Mouse (Mus musculus) ES-E14 (cell line): ENCODE measurements around the gene Rex1bd. TPM values are rescaled to one million over a fixed set of nuclear protein-coding genes. Genes with fewer than 3 reads are reported as not detected.

Experiments
- DNase-seq: peaks from one replicate; pipeline ENCODE4 v3.0.0-alpha.2; 2013; ENCODE audit warnings: low read depth, low spot score
- H3K27ac ChIP-seq: 2 replicates; pipeline ENCODE4 v1.5.1; 2012; ENCODE audit warnings: low read depth, mild to moderate bottlenecking, low read length, moderate library complexity, mixed read lengths; ENCODE audit not compliant: poor library complexity, insufficient read depth, severe bottlenecking
- H3K36me3 ChIP-seq: 2 replicates; pipeline ENCODE4 v1.6.1; 2012; ENCODE audit warnings: mild to moderate bottlenecking, low read length, moderate library complexity, mixed read lengths; ENCODE audit not compliant: control insufficient read depth, poor library complexity, insufficient read depth, severe bottlenecking
- H3K4me1 ChIP-seq, 2 experiments: fragments of 150-350 bp in 1 of 2; sonication (generic) in 1 of 2; 2 replicates each; pipeline ENCODE4 v1.6.1; 2012; ENCODE audit warnings: low read length in 2 of 2, mild to moderate bottlenecking in 1 of 2, mixed read lengths in 1 of 2; ENCODE audit not compliant: control insufficient read depth in 2 of 2, insufficient read depth in 2 of 2, poor library complexity in 1 of 2
- H3K4me3 ChIP-seq, 2 experiments: fragments of 150-350 bp in 1 of 2; sonication (generic) in 1 of 2; 2 replicates each; pipeline ENCODE4 v1.5.1; 2012; ENCODE audit warnings: low read length in 2 of 2, low read depth in 1 of 2, mild to moderate bottlenecking in 1 of 2, mixed read lengths in 1 of 2; ENCODE audit not compliant: insufficient read depth in 1 of 2, poor library complexity in 1 of 2, severe bottlenecking in 1 of 2
- H3K9ac ChIP-seq: 2 replicates; pipeline ENCODE4 v1.6.1; 2012; ENCODE audit warnings: low read depth, mild to moderate bottlenecking, low read length, mixed read lengths; ENCODE audit not compliant: poor library complexity, insufficient read depth, severe bottlenecking
- H3K9me3 ChIP-seq: fragments of 150-350 bp; sonication (generic); 2 replicates; pipeline ENCODE4 v1.6.1; 2012; ENCODE audit warnings: low read depth, mild to moderate bottlenecking, low read length; ENCODE audit not compliant: control insufficient read depth, insufficient read depth
- CHD2 ChIP-seq: IDR thresholded peaks from 2 replicates; pipeline ENCODE4 v1.6.1; 2014; ENCODE audit warnings: mild to moderate bottlenecking, low read depth, low read length, inconsistent platforms
- HCFC1 ChIP-seq: IDR thresholded peaks from 2 replicates; pipeline ENCODE4 v1.6.1; 2012; ENCODE audit warnings: low read length, inconsistent platforms, borderline replicate concordance; ENCODE audit not compliant: insufficient read depth
- MAFK ChIP-seq: IDR thresholded peaks from 2 replicates; pipeline ENCODE4 v1.6.1; 2014; ENCODE audit warnings: mild to moderate bottlenecking, low read depth, low read length, inconsistent platforms; ENCODE audit not compliant: insufficient read depth
- ZC3H11A ChIP-seq: IDR thresholded peaks from 2 replicates; pipeline ENCODE4 v1.6.1; 2012; ENCODE audit warnings: low read depth, mild to moderate bottlenecking, inconsistent platforms, low read length, borderline replicate concordance
- ZNF384 ChIP-seq: IDR thresholded peaks from 2 replicates; pipeline ENCODE4 v1.6.1; 2012; ENCODE audit warnings: low read depth, low read length, inconsistent platforms
- in situ Hi-C, 2 experiments: fragments of 600-800 bp; cut with MboI; formaldehyde crosslinking; loops; one replicate each; pipeline ENCODE4 v1.15.1; 2025; ENCODE audit warnings: low sequenced_read_pairs in 2 of 2, inconsistent platforms in 1 of 2; ENCODE audit not compliant: unreplicated experiment in 2 of 2
- total RNA-seq: library from RNA; depleted of rRNA; stranded (reverse); fragments of 300-350 nt; gene quantifications from 2 replicates; pipeline ENCODE4 v1.2.3, GENCODE M21; 2012

Gene Rex1bd
- total RNA-seq, 1 experiment, result 130 TPM

DNA sequence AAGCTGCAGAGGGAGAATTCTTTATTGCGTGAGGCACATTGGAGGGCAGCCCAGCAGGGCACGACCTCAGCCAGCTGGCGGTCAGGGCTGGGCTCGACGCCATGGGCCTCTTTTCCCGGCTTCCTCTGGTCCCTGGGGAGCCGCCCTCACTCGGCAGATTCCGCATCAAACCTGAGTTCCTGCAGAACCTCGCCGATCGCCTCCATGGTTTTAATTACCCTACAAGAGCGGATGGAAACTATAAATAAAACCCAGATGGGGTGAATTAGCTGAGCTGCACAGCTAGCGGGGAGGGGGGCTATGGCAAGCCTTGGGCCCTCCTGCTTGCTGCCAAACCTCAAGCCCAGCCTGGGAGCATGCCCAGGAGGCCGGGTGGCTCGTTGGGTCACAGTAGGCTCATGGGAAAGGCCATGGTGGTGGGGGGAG is 2.2 kb downstream of the Rex1bd start:
- DNase-seq, result no peak
- H3K27ac ChIP-seq, result no peak overlapping the region
- peaks cover 7 to 17% of the 10 kb centered on the region in 2 experiments; a peak in 2 of 4 replicates for H3K4me1 ChIP-seq
- TF ChIP-seq ZNF384 (no peak), HCFC1 (no peak), CHD2 (no peak), ZC3H11A (no peak)
- H3K9ac ChIP-seq, result no peak overlapping the region
- H3K4me3 ChIP-seq, result no peak overlapping the region
- peaks cover 27% of the 10 kb centered on the region for H3K36me3 ChIP-seq
- in situ Hi-C loops, result no loop called here
- no peaks in the 10 kb centered on the region for H3K9me3 ChIP-seq

DNA sequence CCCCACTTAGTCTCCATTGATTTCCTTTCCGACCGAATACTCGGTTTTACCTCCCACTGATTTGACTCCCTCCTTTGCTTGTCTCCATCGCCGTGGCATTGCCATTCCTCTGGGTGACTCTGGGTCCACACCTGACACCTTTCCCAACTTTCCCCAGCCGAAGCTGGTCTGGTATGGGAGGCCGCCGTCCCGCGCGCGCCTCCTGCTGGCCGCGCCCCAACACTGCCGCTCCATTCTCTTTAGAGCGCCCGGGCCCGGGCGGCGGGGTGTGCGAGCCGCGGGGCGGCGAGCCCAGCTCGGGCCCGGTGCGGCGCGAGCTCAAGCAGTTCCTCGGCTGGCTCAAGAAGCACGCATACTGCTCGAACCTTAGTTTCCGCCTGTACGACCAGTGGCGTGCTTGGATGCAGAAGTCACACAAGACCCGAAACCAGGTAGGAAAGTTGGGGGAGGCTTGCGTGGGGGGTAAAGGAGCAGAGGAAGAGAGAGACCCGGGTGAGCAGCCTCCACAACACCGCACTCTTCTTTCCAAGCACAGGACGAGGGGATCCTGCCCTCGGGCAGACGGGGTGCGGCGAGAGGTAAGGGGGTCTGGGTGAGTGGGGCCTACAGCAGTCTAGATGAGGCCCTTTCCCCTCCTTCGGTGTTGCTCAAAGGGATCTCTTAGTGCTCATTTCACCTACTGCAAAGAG is 3.3 kb downstream of the Rex1bd start:
- H3K4me3 ChIP-seq, result no peak overlapping the region

GRCm38 (mm10) chr8:70502540-70502939 is 4.0 kb downstream of the Rex1bd start:
- no peaks in the 10 kb centered on the region for H3K9me3 ChIP-seq
- H3K27ac ChIP-seq, result no peak overlapping the region
- DNase-seq, result no peak
- in situ Hi-C loops, result no loop called here
- H3K4me1 ChIP-seq, result peaks cover 7 to 17% of the 10 kb centered on the region in 2 experiments; a peak in 2 of 4 replicates
- peaks cover 11% of the 10 kb centered on the region for H3K36me3 ChIP-seq
- 0 out of 2 replicates have a peak overlapping the region, but pooled peaks have one; percentile 34 for H3K9ac ChIP-seq
- peak overlapping the region in 1 of 2 experiments; percentile 7; a peak in 2 of 4 replicates for H3K4me3 ChIP-seq
- TF ChIP-seq MAFK (no peak), ZNF384 (no peak), ZC3H11A (no peak), CHD2 (no peak), HCFC1 (no peak)

More for the DNA sequence above, 3.3 kb downstream of the Rex1bd start:
- TF ChIP-seq CHD2, result no peak
- TF ChIP-seq ZNF384, result no peak
- peak; percentile 62; the same call in 1 of the 2 replicates for TF ChIP-seq ZC3H11A
- no peak for TF ChIP-seq HCFC1
- no peak for TF ChIP-seq MAFK
- H3K9me3 ChIP-seq, result no peaks in the 10 kb centered on the region
- peaks cover 7 to 17% of the 10 kb centered on the region in 2 experiments; a peak in 2 of 4 replicates for H3K4me1 ChIP-seq
- H3K9ac ChIP-seq, result peak overlapping the region; percentile 36; the same call in 1 of the 2 replicates
- DNase-seq, result no peak
- H3K27ac ChIP-seq, result no peak overlapping the region
- peaks cover 17% of the 10 kb centered on the region for H3K36me3 ChIP-seq
- in situ Hi-C loops, result no loop called here

GRCm38 (mm10) chr8:70501820-70502529 is 4.6 kb downstream of the Rex1bd start:
- no peak for DNase-seq
- peaks cover 10% of the 10 kb centered on the region; the same call in 1 of the 2 replicates for H3K36me3 ChIP-seq
- peaks cover 7 to 17% of the 10 kb centered on the region in 2 experiments; a peak in 2 of 4 replicates for H3K4me1 ChIP-seq
- peak overlapping the region in 1 of 2 experiments; percentile 7; a peak in 2 of 4 replicates for H3K4me3 ChIP-seq
- in situ Hi-C loops, result no loop called here
- no peaks in the 10 kb centered on the region for H3K9me3 ChIP-seq
- 0 out of 2 replicates have a peak overlapping the region, but pooled peaks have one; percentile 34 for H3K9ac ChIP-seq
- TF ChIP-seq MAFK (no peak), ZC3H11A (no peak), ZNF384 (no peak), CHD2 (no peak), HCFC1 (no peak)
- H3K27ac ChIP-seq, result no peak overlapping the region
